Mouse (Mus musculus): ENCODE data around the gene Upk1b.

GRCm38 (mm10) chr16:38750803-38751202, 49.3 kb downstream of the Upk1b start:
- TF ChIP-seq CTCF (conservative IDR thresholded peaks at IDR 0.05; ENCODE audit: insufficient read depth, insufficient read length, low read depth, low read length) (no peak), POLR2A (IDR thresholded peaks at IDR 0.05; ENCODE audit: low read depth, low read length) (no peak)

All from kidney, adult 2 months (tissue).